Mouse (Mus musculus) cerebellum, adult (tissue): ENCODE measurements around the gene Gm8897.
"Not testable (repeated sequence)": the region's sequence is repeated elsewhere in the genome, so short reads cannot be mapped to it uniquely, and the experiment has no call there.

Source experiments
- ATAC-seq: cut with Nextera tagmentation; 2 replicates; pipeline ENCODE4 v1.9.2; 2017; ENCODE audit warnings: mild to moderate bottlenecking, moderate library complexity, mixed read lengths; ENCODE audit not compliant: insufficient number of reproducible peaks, low FRiP score, low TSS enrichment

Gene Gm8897

GRCm38 (mm10) chr5:11416118-11416517 lies at the start of gene Gm8897:
Gene Gm8897 (plus strand): TSS chr5:11416418.
- not testable (repeated sequence) for ATAC-seq

- not testable (repeated sequence) for ATAC-seq
Measured at GRCm38 (mm10) chr5:11416691-11417090, 473 bp downstream of the Gm8897 start.
